Mouse (Mus musculus): ENCODE results near the gene Hs2st1.
A peak's percentile ranks its signal among the peaks of the same experiment; 100 is the strongest.
"Not testable (repeated sequence)": the region's sequence is repeated elsewhere in the genome, so short reads cannot be mapped to it uniquely, and the experiment has no call there.

Gene Hs2st1

DNA sequence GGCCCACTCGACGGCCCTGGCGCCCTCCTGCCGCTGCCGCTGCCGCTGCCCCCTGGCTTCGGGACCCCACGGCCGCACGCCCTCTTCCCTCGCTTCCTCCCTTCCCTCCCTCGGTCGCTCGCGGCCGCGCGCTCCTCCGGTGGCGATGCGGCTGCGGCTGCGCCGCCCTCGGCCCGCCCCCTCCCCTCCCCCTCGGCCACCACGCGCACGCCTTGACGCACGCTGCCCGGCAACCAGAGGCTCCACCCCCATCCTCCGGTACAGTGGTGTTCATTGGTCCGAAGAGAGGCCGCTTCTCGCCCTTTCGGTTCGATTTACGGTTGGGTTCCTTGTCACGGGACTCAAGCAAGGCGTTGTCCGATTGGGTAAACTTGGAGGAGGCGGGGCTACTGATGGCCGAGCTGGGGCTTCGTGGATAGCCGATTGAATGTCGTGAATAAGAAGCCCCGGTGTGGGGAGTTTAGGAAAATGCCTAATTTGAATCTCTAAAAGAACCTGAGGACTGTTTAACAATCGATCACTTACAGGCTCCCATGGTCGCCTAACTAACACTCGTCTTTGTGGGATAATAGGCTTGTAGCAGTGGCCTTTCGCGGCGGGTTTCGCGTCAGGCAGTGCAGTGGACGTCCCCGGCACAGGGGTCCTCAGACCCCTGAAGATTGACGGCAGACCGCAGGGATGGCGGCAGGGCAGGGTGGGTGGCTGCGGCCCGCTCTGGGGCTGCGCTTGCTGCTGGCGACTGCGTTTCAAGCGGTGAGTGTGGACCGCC is at the start of gene Hs2st1, which contains the start of gene Selenof:
Gene Hs2st1 (minus strand): TSS at position 135 of the 769 bp plus-strand sequence.
Gene Selenof (plus strand): TSS at position 258 of the 769 bp plus-strand sequence.
- peak; percentile 96 to 98 for DNase-seq (ENCODE audit: low read depth in 1 of 2, low spot score in 2 of 2)

DNA sequence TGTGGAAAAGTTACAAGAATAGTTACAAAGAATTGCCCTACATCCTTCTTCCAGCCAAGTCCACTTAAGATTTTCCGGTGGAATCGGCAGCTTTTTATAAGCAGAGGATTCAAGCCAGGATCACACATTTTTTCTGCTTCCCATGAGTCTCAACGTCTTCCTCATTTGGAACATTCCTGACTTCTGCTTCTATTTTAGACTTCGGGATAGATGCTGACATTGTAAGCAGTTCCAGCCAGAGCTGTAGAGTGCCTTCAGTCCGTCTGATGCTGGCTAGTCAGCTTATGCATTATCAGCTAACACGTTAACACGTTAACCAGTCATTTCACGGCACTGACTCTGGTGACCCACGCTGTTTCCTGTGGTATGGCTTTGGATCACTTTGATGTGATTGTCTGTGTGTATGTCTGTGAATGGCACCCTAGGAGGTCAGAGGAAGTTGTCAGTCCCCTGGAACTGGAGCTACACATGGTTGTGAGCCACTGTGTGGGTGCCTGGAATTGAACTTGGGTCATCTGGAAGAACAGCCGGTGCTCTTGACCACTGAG is 47.7 kb upstream of the Hs2st1 start:
- no peak for DNase-seq (ENCODE audit: low read depth in 1 of 2, low spot score in 2 of 2)

DNA sequence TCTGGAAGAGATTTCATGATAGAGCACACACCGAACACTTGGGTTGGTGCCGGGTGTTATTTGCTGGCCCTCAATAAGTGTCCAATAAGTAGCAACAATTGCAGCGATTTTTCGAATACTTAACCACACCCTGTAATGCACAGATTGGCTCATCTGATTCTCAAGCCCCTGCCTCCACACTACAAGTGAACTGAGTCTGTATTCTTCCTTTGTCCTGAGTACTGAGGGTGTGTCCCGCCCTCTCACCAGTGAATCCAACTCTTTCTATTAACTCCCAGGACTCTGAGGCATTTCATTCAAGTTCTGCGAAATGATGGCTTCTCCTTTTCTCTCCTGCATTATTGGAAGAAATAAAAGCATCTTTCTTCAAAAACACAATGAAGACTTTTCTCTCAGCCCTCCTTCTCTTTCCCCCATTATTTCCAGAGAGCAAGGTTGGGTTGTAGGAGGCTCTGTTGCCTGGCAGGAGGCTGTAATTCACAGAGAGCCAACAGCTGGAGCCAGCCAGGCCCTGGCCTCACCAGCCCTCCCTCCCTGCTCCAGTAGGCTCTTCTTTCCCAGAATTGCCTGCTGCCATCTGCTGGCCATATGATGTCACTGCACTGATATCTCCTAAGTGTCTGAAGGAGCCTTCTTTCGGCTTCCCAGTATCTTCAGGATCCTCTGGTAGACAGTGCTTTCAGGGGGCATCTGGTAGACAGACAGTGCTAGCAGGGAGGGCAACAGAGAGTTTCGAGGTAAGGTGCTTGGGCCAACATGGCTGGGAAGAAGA is 46.9 kb upstream of the Hs2st1 start:
- DNase-seq (ENCODE audit: low read depth in 1 of 2, low spot score in 2 of 2), result peak; percentile 26 to 50

DNA sequence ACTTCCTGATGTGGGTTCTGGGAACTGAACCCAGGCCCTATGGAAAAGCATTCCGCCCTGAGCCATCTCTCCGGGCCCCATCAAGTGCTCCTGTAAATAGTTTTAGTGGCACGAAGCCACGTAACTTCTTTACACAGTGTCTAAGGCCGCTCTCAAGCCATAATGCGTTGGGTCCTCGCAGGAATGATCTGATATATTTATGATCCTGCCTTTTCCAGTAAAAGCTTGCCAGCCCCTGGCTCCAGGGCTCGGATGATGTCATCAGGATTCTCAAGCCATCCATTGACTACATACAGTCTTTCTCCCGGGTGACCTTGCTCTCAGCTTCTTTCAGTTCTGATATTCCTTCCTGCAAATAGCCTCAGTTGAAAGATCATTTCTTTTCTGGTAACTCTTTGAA is 45.5 kb upstream of the Hs2st1 start:
- no peak for DNase-seq (ENCODE audit: low read depth in 1 of 2, low spot score in 2 of 2)

DNA sequence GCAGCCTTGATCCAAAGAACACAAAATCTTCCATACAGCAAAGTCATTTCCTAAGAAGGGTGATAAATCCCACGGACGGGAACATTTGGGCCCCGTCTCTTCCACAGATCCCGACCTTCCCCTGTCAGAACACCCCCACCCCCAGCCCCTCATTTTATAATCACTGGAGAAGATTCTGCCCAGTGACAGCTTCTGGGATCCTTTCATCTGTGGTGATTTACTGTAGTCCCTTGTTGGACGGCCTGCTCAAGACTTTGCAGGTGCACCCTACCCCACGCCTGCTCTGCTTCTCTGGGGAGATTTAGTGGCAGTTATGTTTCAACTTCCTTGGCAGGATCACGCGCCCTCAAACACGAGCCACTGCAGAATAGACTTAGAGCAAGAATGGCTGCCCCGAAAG is 44.7 kb upstream of the Hs2st1 start:
- no peak for DNase-seq (ENCODE audit: low read depth in 1 of 2, low spot score in 2 of 2)

DNA sequence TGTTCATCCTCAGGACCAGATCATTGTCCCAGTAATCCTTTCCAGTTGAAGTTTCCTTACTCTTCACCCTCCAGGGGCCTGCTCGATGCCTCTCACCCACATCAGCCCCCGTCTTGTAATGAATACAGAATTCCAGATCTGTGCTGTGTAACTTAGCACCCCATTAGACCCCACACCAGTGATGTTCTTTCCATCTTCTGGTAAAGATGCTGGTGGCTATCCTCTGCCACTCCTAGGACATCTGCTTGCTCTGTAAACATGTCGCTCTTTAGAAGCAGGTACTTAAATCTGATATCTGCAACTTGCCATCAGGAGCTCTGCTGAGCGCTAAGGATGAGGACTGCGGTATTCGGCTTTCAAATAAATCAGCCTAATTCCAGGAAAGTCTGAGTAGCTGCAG is 44.3 kb upstream of the Hs2st1 start:
- DNase-seq (ENCODE audit: low read depth in 1 of 2, low spot score in 2 of 2), result no peak

GRCm38 (mm10) chr3:144612382-144612781 is 42.4 kb upstream of the Hs2st1 start:
- DNase-seq (ENCODE audit: low read depth in 1 of 2, low spot score in 2 of 2), result no peak

DNA sequence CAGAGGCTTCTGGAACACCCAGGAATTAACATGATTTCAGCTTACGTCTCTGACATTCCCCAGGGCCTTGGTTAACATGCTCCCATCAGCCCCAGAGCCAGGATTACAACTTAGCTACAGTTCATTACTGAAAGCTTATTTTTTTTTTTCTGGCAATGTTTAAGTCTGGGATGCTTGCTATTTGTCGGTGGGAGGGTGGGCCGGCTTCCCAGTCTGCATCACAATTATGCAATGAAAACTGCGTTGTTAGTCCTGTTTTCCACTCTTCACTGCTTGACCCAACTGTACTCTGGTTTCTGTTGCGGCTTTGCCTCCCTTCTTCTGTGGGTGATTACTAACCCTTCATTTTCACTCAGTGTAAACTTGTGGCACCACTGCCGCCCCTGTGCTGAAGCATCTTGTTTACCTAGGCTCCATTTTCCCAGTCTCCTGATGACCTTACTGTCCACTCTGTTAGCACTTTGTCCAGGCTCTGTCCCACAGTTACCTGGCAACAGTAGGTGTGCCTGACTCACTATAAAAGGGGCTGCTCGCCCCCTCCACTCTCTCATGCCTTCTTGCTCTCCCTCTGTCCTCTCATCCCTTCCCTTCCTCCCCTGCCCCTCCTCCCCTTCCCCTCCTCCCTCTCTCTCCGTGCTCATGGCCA is 41.8 kb upstream of the Hs2st1 start:
- DNase-seq (ENCODE audit: low read depth in 1 of 2, low spot score in 2 of 2), result no peak

DNA sequence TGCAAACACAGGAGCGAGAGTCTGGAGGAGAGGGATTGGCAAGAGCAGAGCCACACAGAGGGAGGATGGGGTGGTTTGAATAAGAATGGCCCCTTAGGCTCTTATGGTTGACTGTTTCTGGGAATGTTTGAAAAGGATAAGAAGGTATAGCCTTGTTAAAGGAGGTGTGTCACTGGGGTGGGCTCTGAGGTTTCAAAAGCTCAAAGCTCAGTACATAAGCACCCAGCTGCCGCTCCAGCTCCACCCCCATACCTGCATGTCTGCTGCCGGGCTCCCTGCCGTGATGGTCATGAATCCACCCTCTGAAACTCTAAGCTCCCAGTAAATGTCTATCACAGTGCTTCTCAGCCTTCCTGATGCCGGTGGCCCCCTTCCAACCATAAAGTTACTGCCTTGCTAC is 40.8 kb upstream of the Hs2st1 start:
- no peak for DNase-seq (ENCODE audit: low read depth in 1 of 2, low spot score in 2 of 2)

DNA sequence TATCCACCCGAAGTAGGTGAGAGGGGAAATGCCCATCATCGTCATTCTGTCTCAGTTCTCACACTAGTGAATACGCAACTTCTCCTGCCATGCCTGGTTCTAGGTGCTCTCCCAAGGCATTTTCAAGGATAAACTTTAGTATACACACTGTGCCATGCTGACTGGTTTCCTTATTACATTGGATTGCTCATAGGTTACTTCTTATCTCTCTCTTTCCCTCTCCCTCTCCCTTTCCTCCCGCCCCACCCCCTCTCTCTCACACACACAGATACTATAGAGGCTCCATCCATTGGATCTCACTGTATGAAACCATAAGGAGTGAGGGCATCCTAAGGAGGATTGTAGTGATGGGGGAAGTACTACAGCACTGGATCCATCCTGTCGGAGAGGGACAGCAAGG is 38.1 kb upstream of the Hs2st1 start:
- no peak for DNase-seq (ENCODE audit: low read depth in 1 of 2, low spot score in 2 of 2)

DNA sequence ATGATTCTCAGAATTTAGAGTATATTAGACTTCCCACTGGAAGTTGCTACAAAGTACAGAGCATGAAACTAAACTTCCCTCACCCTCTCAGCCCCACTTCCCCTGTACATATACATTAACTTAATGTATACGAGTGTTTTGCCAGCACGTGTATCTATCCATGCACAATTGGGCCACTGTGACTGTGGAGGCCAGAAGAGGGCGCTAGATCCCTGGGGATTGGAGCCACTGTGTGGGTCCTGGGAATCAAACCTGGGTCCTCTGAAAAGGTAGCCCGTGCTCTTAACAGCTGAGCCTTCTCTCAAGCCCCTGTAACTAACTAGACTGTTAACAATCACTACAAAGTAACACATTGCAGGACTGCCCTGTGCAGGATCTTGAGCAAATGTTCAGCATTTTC is 36.5 kb upstream of the Hs2st1 start:
- no peak for DNase-seq (ENCODE audit: low read depth in 1 of 2, low spot score in 2 of 2)

GRCm38 (mm10) chr3:144605811-144606210 is 35.8 kb upstream of the Hs2st1 start:
- DNase-seq (ENCODE audit: low read depth in 1 of 2, low spot score in 2 of 2), result not testable (repeated sequence)

- no peak for DNase-seq (ENCODE audit: low read depth in 1 of 2, low spot score in 2 of 2)
These were observed 34.2 kb upstream of the Hs2st1 start for GRCm38 (mm10) chr3:144604205-144604604.

- no peak for DNase-seq (ENCODE audit: low read depth in 1 of 2, low spot score in 2 of 2)
These were observed 33.6 kb upstream of the Hs2st1 start for GRCm38 (mm10) chr3:144603558-144603957.

DNA sequence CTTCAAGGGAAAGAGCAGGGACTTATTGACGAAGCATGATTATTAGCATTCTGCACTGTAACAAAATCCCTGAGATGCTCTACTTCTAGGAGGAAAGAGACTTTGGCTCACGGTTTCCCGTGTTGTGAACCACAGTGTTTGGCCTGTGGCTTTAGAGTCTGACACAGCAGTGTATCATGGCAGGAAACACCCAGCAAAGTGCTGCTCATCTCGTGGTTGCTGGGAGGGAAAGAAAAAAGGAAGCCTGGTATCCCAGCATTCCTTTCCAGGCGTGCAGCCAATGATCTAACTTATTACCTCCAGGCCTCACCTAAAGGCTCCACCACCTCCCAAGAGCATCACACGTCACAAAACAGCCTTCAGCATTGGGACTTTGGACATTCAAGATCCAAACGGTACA is 32.8 kb upstream of the Hs2st1 start:
- no peak for DNase-seq (ENCODE audit: low read depth in 1 of 2, low spot score in 2 of 2)

GRCm38 (mm10) chr3:144602413-144602812 is 32.4 kb upstream of the Hs2st1 start:
- DNase-seq (ENCODE audit: low read depth in 1 of 2, low spot score in 2 of 2), result no peak

- DNase-seq (ENCODE audit: low read depth in 1 of 2, low spot score in 2 of 2), result no peak
These were observed 27.9 kb upstream of the Hs2st1 start for GRCm38 (mm10) chr3:144597790-144598467.

DNA sequence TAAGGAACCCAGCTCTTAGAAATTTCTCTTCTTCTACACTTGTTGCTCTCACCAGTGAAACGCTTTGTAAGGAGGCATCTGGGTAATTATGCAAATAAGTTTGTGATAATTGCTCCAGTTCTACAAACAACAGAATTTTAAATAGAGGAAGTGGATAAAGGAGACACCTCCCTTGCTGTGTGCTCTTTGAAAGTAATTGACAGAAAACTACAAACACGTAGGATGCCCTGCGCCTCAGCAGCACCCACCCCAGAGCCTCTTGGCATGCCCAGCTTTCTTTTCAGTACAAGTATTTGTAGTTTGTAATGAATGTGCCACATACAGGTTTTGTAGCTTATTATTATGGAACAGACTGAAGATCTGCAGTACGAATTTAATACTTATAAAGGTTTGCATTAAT is 27.1 kb upstream of the Hs2st1 start:
- no peak for DNase-seq (ENCODE audit: low read depth in 1 of 2, low spot score in 2 of 2)

DNA sequence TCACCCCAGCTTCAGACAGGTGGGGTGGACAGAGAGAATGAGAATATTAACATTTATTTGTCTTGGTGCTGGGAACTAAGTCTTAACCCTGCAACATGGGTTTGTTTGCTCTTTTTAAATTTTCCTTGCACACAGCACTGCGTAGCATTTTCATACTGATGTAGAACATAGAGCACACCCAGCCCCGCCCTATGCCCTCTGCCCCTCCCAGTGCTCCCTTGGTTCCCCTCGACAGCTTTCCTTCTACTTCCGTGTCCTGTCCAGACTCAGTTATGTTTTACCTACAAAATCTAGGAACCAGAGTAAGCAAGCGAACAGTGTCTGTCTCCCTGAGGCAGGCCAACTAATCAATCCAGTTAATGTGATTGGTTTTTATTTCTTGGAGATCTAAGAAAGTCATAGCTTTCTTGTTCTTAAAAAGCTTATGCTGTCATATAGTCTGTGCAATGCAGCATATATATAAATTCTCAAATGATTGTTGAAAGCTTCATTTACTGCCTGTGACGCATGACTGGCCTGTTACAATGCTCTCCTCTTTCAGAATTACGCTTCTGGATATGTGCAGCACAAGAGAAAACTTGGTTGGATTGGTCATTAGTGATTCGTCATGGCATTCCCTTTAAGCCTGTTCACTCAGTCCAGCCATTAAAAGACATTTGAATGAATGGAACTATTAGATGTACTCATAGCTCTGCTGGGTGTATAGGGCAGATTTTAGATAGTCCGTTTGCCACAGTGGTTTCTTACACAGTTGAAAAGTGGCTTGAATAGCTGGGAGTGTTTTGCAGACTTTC is 23.2 kb upstream of the Hs2st1 start:
- DNase-seq (ENCODE audit: low read depth in 1 of 2, low spot score in 2 of 2), result no peak

DNA sequence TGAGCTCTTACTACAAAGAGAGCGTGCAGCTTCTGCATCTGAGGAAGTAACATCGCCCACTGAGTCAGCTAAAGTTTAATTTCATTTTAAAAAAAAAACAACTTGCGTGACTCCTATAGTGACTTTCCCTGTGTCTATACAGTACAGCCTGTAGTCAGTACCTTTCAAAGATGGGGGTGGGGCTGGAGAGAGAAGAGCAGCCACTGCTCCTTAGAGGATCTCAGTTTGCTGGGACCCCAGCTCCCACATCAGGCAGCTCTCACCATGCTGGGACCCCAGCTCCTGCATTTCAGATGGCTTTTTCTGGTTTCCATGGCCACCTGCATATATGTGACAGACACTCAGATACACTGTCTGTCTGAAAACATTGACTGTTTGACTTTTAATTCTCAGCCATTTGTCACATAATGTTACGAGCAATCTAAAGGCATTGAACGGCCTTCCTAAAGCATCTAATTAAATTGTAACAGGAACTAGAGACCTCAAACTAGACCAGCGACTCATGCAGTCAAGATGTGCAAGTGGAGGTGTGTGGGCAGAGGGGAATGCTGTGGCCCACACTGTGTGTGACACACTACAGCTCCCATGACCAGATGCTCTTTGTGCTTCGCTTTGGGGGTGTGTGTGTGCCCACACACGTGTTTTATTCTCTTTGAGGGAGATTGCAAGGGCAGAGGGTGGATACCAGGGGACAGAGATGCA is 19.4 kb upstream of the Hs2st1 start:
- DNase-seq (ENCODE audit: low read depth in 1 of 2, low spot score in 2 of 2), result no peak
